Mouse (Mus musculus): ENCODE results near the gene Pdcd11. TPM values are rescaled to one million over a fixed set of nuclear protein-coding genes. Genes with fewer than 3 reads are reported as not detected.

The Pdcd11 gene
- polyA plus RNA-seq, 1 experiment from 2014 or later = 3.4 TPM

DNA sequence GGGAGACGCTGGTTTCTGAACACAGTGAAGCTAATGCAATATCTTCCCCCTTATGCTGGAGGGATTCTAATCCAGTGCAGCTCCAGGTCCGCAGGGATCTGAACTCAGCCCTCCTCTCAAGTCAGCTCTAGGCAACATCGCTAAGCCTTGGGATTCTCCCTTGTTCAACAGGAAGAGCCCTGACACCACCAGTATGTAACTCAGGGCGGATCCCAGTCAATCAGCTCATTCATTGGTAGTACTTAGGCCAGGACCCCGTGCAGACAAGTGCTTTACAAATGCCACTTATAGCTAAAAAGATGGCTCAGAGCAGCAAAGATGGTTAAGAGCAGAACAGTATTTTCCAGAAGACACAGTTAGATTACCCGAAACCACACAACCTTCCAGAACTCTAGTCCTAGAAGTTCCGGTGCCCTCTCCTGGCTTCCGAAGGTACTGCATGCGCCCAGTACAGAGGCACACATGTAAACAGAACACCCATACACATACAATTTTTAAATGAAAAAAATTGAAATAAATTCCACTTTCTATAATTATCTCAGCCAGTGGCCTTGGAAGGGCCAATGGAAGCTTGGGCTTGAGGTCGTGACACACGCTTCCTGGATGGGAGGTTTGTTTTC is 78.3 kb downstream of the Pdcd11 start:
- peak overlapping the region; percentile 29 for H3K4me2 ChIP-seq (ENCODE audit: low read depth, low read length)
- no peaks in the 10 kb centered on the region for H3K36me3 ChIP-seq (ENCODE audit: control insufficient read depth, insufficient read depth)
- ATAC-seq (ENCODE audit: low read depth) = peak; percentile 21; the same call in 1 of the 2 replicates
- peak overlapping the region; percentile 22 for H3K4me3 ChIP-seq (ENCODE audit: low read depth, low read length)
- H3K27ac ChIP-seq (ENCODE audit: low read length) = no peak overlapping the region
- H3K9me3 ChIP-seq (replicated peaks; ENCODE audit: control insufficient read depth, low read length) = no peaks in the 10 kb centered on the region
- no peaks in the 10 kb centered on the region for H3K4me1 ChIP-seq (ENCODE audit: control insufficient read depth, low read depth, low read length)
- WGBS (ENCODE audit: insufficient replicate concordance) = 17% methylated on average over 11 of the region's 11 CpGs
- H3K27me3 ChIP-seq (ENCODE audit: control insufficient read depth, insufficient read depth, low read depth, low read length) = no peaks in the 10 kb centered on the region
- no peak overlapping the region for H3K9ac ChIP-seq (ENCODE audit: low read depth, low read length)

DNA sequence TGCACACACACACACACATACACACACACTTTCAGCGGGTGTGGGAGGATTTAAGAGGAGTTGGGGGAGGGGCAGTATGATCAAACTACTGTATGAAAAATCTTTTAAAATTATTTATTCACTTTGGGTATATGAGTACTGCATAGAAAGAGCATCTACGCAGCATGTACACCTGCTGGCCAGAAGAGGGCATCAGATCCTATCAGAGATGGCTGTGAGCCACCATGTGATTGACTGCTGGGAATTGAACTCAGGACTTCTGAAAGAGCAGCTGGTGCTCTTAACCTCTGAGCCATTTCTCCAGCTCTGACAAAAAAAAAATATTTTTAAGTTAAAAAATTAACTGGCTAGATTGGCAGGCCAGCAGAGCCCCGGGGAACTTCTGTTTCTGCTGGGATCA is 83.9 kb downstream of the Pdcd11 start:
- ATAC-seq (ENCODE audit: low read depth) = no peak
- H3K27ac ChIP-seq (ENCODE audit: low read length) = no peak overlapping the region
- WGBS (ENCODE audit: insufficient replicate concordance) = 40% methylated on average over 3 of the region's 3 CpGs

DNA sequence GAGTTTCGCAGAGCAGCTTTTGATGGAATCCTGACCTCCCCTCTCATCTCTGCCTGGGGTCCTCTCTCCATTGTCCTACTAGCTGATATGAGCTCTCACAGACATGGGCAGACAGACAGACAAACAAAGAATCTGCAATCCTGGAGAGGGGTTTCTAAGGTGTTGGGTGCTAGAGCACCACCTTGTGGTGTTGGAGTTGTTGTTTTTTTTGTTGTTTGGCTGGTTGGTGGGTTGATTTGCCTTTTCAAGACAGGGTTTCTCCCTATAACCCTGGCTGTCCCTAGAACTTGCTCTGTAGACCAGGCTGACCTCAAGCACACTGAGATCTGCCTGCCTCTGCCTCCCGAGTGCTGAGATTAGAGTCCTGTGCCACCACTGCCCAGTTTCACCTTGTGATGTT is 84.9 kb downstream of the Pdcd11 start:
- 42% methylated on average over 2 of the region's 2 CpGs for WGBS (ENCODE audit: insufficient replicate concordance)

More for the DNA sequence above, 83.9 kb downstream of the Pdcd11 start:
- no peak overlapping the region for H3K4me3 ChIP-seq (ENCODE audit: low read depth, low read length)
- H3K4me2 ChIP-seq (ENCODE audit: low read depth, low read length) = no peak overlapping the region
- no peaks in the 10 kb centered on the region for H3K36me3 ChIP-seq (ENCODE audit: control insufficient read depth, insufficient read depth)
- H3K9ac ChIP-seq (ENCODE audit: low read depth, low read length) = no peak overlapping the region
- H3K27me3 ChIP-seq (ENCODE audit: control insufficient read depth, insufficient read depth, low read depth, low read length) = peaks cover 24% of the 10 kb centered on the region
- H3K9me3 ChIP-seq (replicated peaks; ENCODE audit: control insufficient read depth, low read length) = no peaks in the 10 kb centered on the region
- no peaks in the 10 kb centered on the region; the same call in 1 of the 2 replicates for H3K4me1 ChIP-seq (ENCODE audit: control insufficient read depth, low read depth, low read length)

DNA sequence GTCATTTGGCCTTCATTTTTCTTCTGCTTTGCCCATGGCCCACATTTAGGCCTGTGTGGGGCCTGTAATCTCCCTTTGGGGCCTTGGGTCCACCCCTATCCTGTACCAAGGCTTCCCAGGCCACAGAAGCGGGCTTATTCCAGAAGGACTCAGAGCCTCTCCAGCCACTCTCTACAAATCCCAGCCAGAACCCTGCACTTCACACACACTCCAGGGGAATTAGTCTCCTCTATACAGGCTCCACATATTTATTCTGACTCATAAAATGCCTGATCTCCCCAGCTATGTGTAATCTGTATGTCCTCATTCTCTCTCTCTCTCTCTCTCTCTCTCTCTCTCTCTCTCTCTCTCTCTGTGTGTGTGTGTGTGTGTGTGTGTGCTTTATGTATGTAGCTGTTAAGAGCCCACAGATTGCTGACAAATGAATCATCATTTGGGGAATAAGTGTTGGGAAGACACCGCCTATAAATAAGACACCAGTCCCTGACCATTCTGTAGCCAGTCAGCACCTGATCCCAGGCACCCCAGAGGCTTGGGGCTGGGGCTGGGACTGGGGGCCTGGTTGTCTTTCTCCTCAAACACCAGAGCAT is 86.4 kb downstream of the Pdcd11 start:
- Histone ChIP-seq H3K9ac (ENCODE audit: low read depth, low read length) (no peak overlapping the region), H3K4me3 (ENCODE audit: low read depth, low read length) (no peak overlapping the region), H3K27me3 (ENCODE audit: control insufficient read depth, insufficient read depth, low read depth, low read length) (peaks cover 40% of the 10 kb centered on the region), H3K36me3 (ENCODE audit: control insufficient read depth, insufficient read depth) (no peaks in the 10 kb centered on the region), H3K9me3 (replicated peaks; ENCODE audit: control insufficient read depth, low read length) (no peaks in the 10 kb centered on the region), H3K27ac (ENCODE audit: low read length) (no peak overlapping the region), H3K4me1 (ENCODE audit: control insufficient read depth, low read depth, low read length) (no peaks in the 10 kb centered on the region; the same call in 1 of the 2 replicates), H3K4me2 (ENCODE audit: low read depth, low read length) (no peak overlapping the region)
- WGBS (ENCODE audit: insufficient replicate concordance) = 55% methylated on average over 2 of the region's 2 CpGs
- no peak for ATAC-seq (ENCODE audit: low read depth)

More for the DNA sequence above, 84.9 kb downstream of the Pdcd11 start:
- Histone ChIP-seq H3K9ac (ENCODE audit: low read depth, low read length) (no peak overlapping the region), H3K36me3 (ENCODE audit: control insufficient read depth, insufficient read depth) (no peaks in the 10 kb centered on the region), H3K4me3 (ENCODE audit: low read depth, low read length) (no peak overlapping the region), H3K4me2 (ENCODE audit: low read depth, low read length) (no peak overlapping the region), H3K9me3 (replicated peaks; ENCODE audit: control insufficient read depth, low read length) (no peaks in the 10 kb centered on the region), H3K27ac (ENCODE audit: low read length) (no peak overlapping the region), H3K27me3 (ENCODE audit: control insufficient read depth, insufficient read depth, low read depth, low read length) (peaks cover 34% of the 10 kb centered on the region), H3K4me1 (ENCODE audit: control insufficient read depth, low read depth, low read length) (no peaks in the 10 kb centered on the region; the same call in 1 of the 2 replicates)
- ATAC-seq (ENCODE audit: low read depth) = no peak

DNA sequence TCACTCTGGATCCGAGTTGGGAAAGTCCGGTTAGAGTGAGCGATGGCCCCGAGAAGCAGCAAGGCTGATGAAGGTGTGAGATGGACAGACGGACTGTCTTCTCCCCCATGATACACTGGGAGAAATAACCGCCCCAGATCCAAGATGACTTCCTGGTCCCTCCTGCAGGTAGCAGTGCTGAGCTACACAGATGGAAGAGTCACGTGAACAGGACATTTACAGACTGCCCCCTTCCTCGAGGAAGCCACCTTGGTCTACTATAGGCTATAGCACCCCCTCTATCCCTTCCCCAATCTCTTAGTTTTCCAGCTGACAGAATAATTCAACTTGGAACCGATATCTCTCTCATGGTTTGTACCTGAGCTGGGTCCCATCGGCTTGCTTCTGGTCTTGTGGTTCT is 87.4 kb downstream of the Pdcd11 start:
- peak overlapping the region; percentile 79; the same call in 1 of the 2 replicates for H3K4me2 ChIP-seq (ENCODE audit: low read depth, low read length)
- H3K27me3 ChIP-seq (ENCODE audit: control insufficient read depth, insufficient read depth, low read depth, low read length) = peaks cover 40% of the 10 kb centered on the region
- ATAC-seq (ENCODE audit: low read depth) = no peak
- no peak overlapping the region for H3K9ac ChIP-seq (ENCODE audit: low read depth, low read length)
- WGBS (ENCODE audit: insufficient replicate concordance) = 17% methylated on average over 10 of the region's 10 CpGs
- H3K27ac ChIP-seq (ENCODE audit: low read length) = no peak overlapping the region
- no peaks in the 10 kb centered on the region for H3K36me3 ChIP-seq (ENCODE audit: control insufficient read depth, insufficient read depth)
- H3K4me3 ChIP-seq (ENCODE audit: low read depth, low read length) = peak overlapping the region; percentile 56; the same call in 1 of the 2 replicates
- H3K4me1 ChIP-seq (ENCODE audit: control insufficient read depth, low read depth, low read length) = no peaks in the 10 kb centered on the region; the same call in 1 of the 2 replicates
- H3K9me3 ChIP-seq (replicated peaks; ENCODE audit: control insufficient read depth, low read length) = no peaks in the 10 kb centered on the region

DNA sequence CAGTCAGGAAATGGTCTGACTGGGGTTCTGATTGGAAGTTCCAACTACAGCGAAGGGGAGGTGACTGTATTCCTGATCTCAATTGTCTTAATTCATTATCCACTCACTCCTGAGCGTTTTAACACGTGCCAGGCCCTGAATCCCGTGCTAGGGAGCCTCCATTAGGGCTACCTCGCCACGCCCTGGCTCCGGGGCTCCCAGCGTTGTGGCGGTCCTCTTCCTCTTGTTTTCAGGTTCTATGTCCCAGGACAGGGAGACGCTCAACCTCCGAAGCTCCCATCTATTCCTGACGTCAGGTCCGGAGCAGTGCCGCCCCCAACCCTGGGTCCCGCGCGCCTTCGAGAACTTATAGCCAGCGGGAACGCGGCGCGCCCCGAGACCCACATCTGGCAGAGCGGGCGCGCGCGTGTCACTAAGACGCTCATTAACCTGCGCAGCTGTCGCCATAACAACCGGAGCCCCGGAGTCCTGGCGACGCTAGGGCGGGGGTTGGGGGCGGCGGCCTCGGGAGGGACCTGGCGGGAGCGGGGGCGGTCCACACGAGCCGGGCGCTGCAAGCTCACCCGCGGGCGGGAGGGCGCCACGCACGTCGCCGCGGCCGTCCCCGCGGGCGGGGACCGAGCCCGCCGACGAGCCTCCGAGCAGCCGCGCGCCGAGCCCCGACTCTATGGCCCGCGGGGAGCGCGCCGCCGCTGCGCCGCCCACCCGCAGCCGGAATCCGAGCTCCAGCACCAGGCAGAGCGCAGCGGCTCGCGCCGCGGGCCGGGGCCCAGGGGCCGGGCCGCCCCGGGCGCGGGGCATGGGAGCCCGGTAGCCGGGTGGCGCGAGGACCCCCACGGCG is 88.1 kb downstream of the Pdcd11 start, which contains the start of gene Neurl1a:
Neurl1a (plus strand) TSS at position 390 of the 841 bp plus-strand sequence.
- peak within 1 kb of the TSS; percentile 56 for H3K4me3 ChIP-seq (ENCODE audit: low read depth, low read length)
- no peaks in the 10 kb centered on the region for H3K36me3 ChIP-seq (ENCODE audit: control insufficient read depth, insufficient read depth)
- WGBS (ENCODE audit: insufficient replicate concordance) = under 1% methylated on average over 58 of the region's 98 CpGs
- H3K9me3 ChIP-seq (replicated peaks; ENCODE audit: control insufficient read depth, low read length) = no peaks in the 10 kb centered on the region
- H3K27me3 ChIP-seq (ENCODE audit: control insufficient read depth, insufficient read depth, low read depth, low read length) = peaks cover 40% of the 10 kb centered on the region
- H3K4me1 ChIP-seq (ENCODE audit: control insufficient read depth, low read depth, low read length) = no peaks in the 10 kb centered on the region; the same call in 1 of the 2 replicates
- ATAC-seq (ENCODE audit: low read depth) = no peak
- no peak within 1 kb of the TSS for H3K9ac ChIP-seq (ENCODE audit: low read depth, low read length)
- H3K27ac ChIP-seq (ENCODE audit: low read length) = no peak within 1 kb of the TSS
- H3K4me2 ChIP-seq (ENCODE audit: low read depth, low read length) = peak within 1 kb of the TSS; percentile 79

DNA sequence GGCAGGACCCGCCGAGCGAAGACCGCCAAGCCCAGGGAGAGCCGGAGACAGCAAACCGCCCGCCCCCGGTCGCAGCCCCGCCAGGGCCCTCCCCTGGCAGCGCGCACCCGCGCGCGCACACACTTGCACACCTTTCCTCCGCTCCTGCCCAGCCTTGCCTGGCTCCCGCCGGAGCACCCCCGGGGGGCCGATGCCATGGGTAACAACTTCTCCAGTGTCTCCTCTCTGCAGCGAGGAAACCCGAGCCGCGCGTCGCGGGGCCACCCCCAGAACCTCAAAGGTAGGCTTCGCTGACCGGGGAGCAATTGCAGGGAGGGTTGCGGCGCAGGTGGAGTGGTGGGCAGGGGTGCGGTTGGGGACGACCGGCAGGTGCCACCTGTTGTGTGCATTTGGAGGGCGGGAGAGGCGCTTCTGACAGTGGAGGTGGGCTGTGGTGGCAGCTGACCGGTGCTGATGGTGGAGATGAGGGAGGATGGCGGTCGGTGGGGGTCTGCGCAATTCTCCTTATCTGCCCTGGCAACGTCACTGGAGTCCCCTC is 88.8 kb downstream of the Pdcd11 start:
- 2% methylated on average over 26 of the region's 42 CpGs for WGBS (ENCODE audit: insufficient replicate concordance)
- Histone ChIP-seq H3K9me3 (replicated peaks; ENCODE audit: control insufficient read depth, low read length) (no peaks in the 10 kb centered on the region), H3K9ac (ENCODE audit: low read depth, low read length) (no peak overlapping the region), H3K27ac (ENCODE audit: low read length) (no peak overlapping the region), H3K4me3 (ENCODE audit: low read depth, low read length) (peak overlapping the region; percentile 56), H3K4me2 (ENCODE audit: low read depth, low read length) (peak overlapping the region; percentile 79), H3K27me3 (ENCODE audit: control insufficient read depth, insufficient read depth, low read depth, low read length) (peaks cover 40% of the 10 kb centered on the region), H3K4me1 (ENCODE audit: control insufficient read depth, low read depth, low read length) (no peaks in the 10 kb centered on the region; the same call in 1 of the 2 replicates), H3K36me3 (ENCODE audit: control insufficient read depth, insufficient read depth) (no peaks in the 10 kb centered on the region)
- no peak for ATAC-seq (ENCODE audit: low read depth)

DNA sequence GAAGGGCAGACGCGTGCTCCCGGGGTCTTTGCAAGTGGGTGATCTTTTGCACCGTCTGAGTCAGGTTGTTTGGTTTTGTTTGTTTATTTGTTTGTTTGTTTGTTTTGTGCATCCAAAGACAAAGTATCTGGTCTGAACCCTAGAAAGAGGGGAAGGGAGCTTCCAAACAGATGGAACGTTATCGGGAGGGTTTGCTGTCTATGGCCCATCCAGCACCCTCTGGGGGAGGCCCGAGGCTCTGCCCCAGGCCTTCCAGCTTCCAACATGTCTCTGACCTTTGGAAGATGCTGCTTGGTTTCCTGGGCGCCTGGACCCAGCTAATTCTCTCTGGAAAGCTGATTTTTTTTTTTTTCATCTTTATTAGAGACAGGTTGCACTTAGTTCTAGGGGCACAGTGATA is 89.4 kb downstream of the Pdcd11 start:
- 15% methylated on average over 8 of the region's 8 CpGs for WGBS (ENCODE audit: insufficient replicate concordance)
- peaks cover 40% of the 10 kb centered on the region for H3K27me3 ChIP-seq (ENCODE audit: control insufficient read depth, insufficient read depth, low read depth, low read length)
- H3K9me3 ChIP-seq (replicated peaks; ENCODE audit: control insufficient read depth, low read length) = no peaks in the 10 kb centered on the region

More for the DNA sequence above, 89.4 kb downstream of the Pdcd11 start:
- Histone ChIP-seq H3K9ac (ENCODE audit: low read depth, low read length) (no peak overlapping the region), H3K4me2 (ENCODE audit: low read depth, low read length) (no peak overlapping the region), H3K27ac (ENCODE audit: low read length) (no peak overlapping the region), H3K4me3 (ENCODE audit: low read depth, low read length) (no peak overlapping the region), H3K4me1 (ENCODE audit: control insufficient read depth, low read depth, low read length) (no peaks in the 10 kb centered on the region; the same call in 1 of the 2 replicates), H3K36me3 (ENCODE audit: control insufficient read depth, insufficient read depth) (no peaks in the 10 kb centered on the region)
- no peak for ATAC-seq (ENCODE audit: low read depth)

Data from liver, embryonic 16.5 days (tissue).